Mouse (Mus musculus) stomach, embryonic 14.5 days (tissue): Measurements from ENCODE around the gene Gm21985. TPM values are rescaled to one million over a fixed set of nuclear protein-coding genes. Genes with fewer than 3 reads are reported as not detected.

ENCODE experiments used
- ATAC-seq: fragments of 200-750 bp; cut with Nextera tagmentation; 2 replicates; pipeline ENCODE4 v1.8.0; 2017; ENCODE audit warnings: low read depth, moderate TSS enrichment; ENCODE audit not compliant: insufficient number of reproducible peaks, insufficient read depth, low FRiP score
- H3K27ac ChIP-seq: fragments of 300-500 bp; sonication (generic); 2 replicates; pipeline ENCODE4 v1.5.1; 2014; ENCODE audit warnings: mild to moderate bottlenecking, low read length, moderate library complexity, mixed read lengths
- H3K27me3 ChIP-seq: fragments of 300-500 bp; sonication (generic); 2 replicates; pipeline ENCODE4 v1.6.1; 2014; ENCODE audit warnings: low read length, control low read depth, mixed read lengths; ENCODE audit not compliant: control insufficient read depth, insufficient read depth
- H3K36me3 ChIP-seq: fragments of 300-500 bp; sonication (generic); 2 replicates; pipeline ENCODE4 v1.6.1; 2014; ENCODE audit warnings: mild to moderate bottlenecking, control low read depth, low read length, moderate library complexity, mixed read lengths; ENCODE audit not compliant: control insufficient read depth, insufficient read depth
- H3K4me1 ChIP-seq: fragments of 300-500 bp; sonication (generic); 2 replicates; pipeline ENCODE4 v1.6.1; 2014; ENCODE audit warnings: low read length, control low read depth, mixed read lengths; ENCODE audit not compliant: control insufficient read depth, insufficient read depth
- H3K4me2 ChIP-seq: fragments of 300-500 bp; sonication (generic); replicated peaks from 2 replicates; pipeline ENCODE4 v1.6.1; 2014; ENCODE audit warnings: low read depth, low read length, control low read depth
- H3K4me3 ChIP-seq: fragments of 300-500 bp; sonication (generic); 2 replicates; pipeline ENCODE4 v1.5.1; 2014; ENCODE audit warnings: low read depth, low read length, control low read depth
- H3K9ac ChIP-seq: fragments of 300-500 bp; sonication (generic); replicated peaks from 2 replicates; pipeline ENCODE4 v1.6.1; 2014; ENCODE audit warnings: low read depth, mild to moderate bottlenecking, control low read depth, low read length, moderate library complexity, mixed read lengths
- H3K9me3 ChIP-seq: fragments of 300-500 bp; sonication (generic); 2 replicates; pipeline ENCODE4 v1.6.1; 2016; ENCODE audit warnings: low read depth, low read length, control low read depth; ENCODE audit not compliant: control insufficient read depth
- WGBS: fragments of 180-500 bp; shearing (Covaris S2); extraction: QIAGEN DNeasy Blood & Tissue Kit; methylation state at CpG from one replicate; pipeline ENCODE4 v1.1.7; 2014; 5-methylcytosine and 5-hydroxymethylcytosine counted together
- polyA plus RNA-seq: library from polyadenylated mRNA; unstranded; fragments of >200 nt; fragmentation: Nextera tagmentation; extraction: Ambion mirVana; gene quantifications from 2 replicates; pipeline ENCODE4 v1.2.1, GENCODE M21; 2014

The Gm21985 gene
- polyA plus RNA-seq, 1 experiment from 2014 or later: not detected

DNA sequence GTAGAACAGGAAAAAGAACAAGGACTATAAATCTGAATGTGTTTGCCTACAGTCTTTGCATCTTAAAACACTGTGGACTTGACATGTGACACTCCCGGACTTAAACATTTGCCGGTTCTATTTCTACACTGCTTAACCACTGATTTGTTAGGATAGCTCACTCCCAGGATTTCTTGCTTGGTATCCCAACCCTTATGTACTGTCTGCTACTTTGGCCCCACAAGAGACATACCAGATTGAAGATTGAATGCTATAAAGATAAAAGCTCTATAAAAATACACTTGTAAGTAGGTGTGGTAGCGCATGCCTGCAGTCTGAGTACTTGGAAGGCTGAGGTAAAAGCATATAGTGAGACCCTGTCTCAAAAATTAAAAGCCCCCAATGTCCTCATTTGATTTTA lies 23.4 kb downstream of the Gm21985 start:
- ATAC-seq: no peak
- no peaks in the 10 kb centered on the region for H3K4me1 ChIP-seq
- H3K36me3 ChIP-seq: no peaks in the 10 kb centered on the region
- H3K4me3 ChIP-seq: no peak overlapping the region
- WGBS: 83% methylated on average over 3 of the region's 3 CpGs
- no peaks in the 10 kb centered on the region for H3K27me3 ChIP-seq
- H3K9ac ChIP-seq: no peak overlapping the region
- H3K27ac ChIP-seq: no peak overlapping the region
- H3K9me3 ChIP-seq: no peaks in the 10 kb centered on the region
- H3K4me2 ChIP-seq: no peak overlapping the region

- H3K4me1 ChIP-seq: no peaks in the 10 kb centered on the region
- no peak overlapping the region for H3K4me3 ChIP-seq
- H3K27ac ChIP-seq: no peak overlapping the region
- no peak overlapping the region for H3K4me2 ChIP-seq
- H3K9me3 ChIP-seq: no peaks in the 10 kb centered on the region
- no peaks in the 10 kb centered on the region for H3K27me3 ChIP-seq
- H3K36me3 ChIP-seq: no peaks in the 10 kb centered on the region
- no peak for ATAC-seq
- 81% methylated on average over 2 of the region's 2 CpGs for WGBS
- no peak overlapping the region for H3K9ac ChIP-seq
Measured at GRCm38 (mm10) chr2:112292823-112293222, 26.7 kb downstream of the Gm21985 start.

- Histone ChIP-seq H3K27me3 (no peaks in the 10 kb centered on the region), H3K9ac (no peak overlapping the region), H3K4me1 (no peaks in the 10 kb centered on the region), H3K4me3 (no peak overlapping the region), H3K27ac (no peak overlapping the region), H3K36me3 (no peaks in the 10 kb centered on the region), H3K4me2 (no peak overlapping the region), H3K9me3 (no peaks in the 10 kb centered on the region)
- no peak for ATAC-seq
- WGBS: 82% methylated on average over 3 of the region's 3 CpGs
Measured at GRCm38 (mm10) chr2:112296211-112296610, 30.1 kb downstream of the Gm21985 start.

- Histone ChIP-seq H3K9me3 (no peaks in the 10 kb centered on the region), H3K9ac (no peak overlapping the region), H3K27ac (no peak overlapping the region), H3K4me2 (no peak overlapping the region), H3K36me3 (no peaks in the 10 kb centered on the region), H3K4me3 (no peak overlapping the region), H3K4me1 (no peaks in the 10 kb centered on the region), H3K27me3 (no peaks in the 10 kb centered on the region)
- WGBS: 93% methylated on average over 4 of the region's 4 CpGs
- ATAC-seq: no peak
Measured at GRCm38 (mm10) chr2:112298221-112298620, 32.1 kb downstream of the Gm21985 start.

DNA sequence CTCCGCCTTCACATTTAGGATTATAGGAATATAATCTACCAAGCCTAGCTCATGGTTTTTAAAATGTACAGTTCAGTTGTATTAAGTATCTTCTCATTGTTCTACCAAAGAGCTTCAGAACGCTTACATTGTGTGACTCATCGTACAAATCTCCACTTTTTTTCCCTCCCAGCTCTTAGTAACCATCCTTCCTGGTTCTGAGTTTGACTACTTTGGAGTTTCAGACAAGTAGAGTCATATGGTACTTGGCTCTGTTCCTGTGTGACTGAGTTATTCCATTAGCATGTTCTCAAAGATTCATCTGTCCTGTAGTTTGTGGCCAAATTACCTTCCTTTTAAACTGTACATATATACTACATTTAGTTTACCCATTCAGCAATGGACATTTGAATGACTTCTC lies 42.6 kb downstream of the Gm21985 start:
- no peaks in the 10 kb centered on the region for H3K27me3 ChIP-seq
- H3K36me3 ChIP-seq: no peaks in the 10 kb centered on the region
- H3K9me3 ChIP-seq: no peaks in the 10 kb centered on the region
- ATAC-seq: no peak
- WGBS: 88% methylated on average over 3 of the region's 3 CpGs
- no peak overlapping the region for H3K9ac ChIP-seq
- no peak overlapping the region for H3K4me2 ChIP-seq
- H3K4me1 ChIP-seq: no peaks in the 10 kb centered on the region
- no peak overlapping the region for H3K4me3 ChIP-seq
- no peak overlapping the region for H3K27ac ChIP-seq

GRCm38 (mm10) chr2:112309161-112309600 lies 43.1 kb downstream of the Gm21985 start:
- no peak overlapping the region for H3K4me2 ChIP-seq
- ATAC-seq: no peak
- no peak overlapping the region for H3K9ac ChIP-seq
- WGBS: 62% methylated on average over 10 of the region's 10 CpGs
- H3K27me3 ChIP-seq: no peaks in the 10 kb centered on the region
- H3K36me3 ChIP-seq: no peaks in the 10 kb centered on the region
- no peak overlapping the region for H3K4me3 ChIP-seq
- H3K27ac ChIP-seq: no peak overlapping the region
- no peaks in the 10 kb centered on the region for H3K9me3 ChIP-seq
- H3K4me1 ChIP-seq: no peaks in the 10 kb centered on the region

- H3K4me2 ChIP-seq: no peak overlapping the region
- ATAC-seq: no peak
- no peaks in the 10 kb centered on the region for H3K27me3 ChIP-seq
- WGBS: 90% methylated on average over 7 of the region's 7 CpGs
- H3K4me3 ChIP-seq: no peak overlapping the region
- H3K9me3 ChIP-seq: no peaks in the 10 kb centered on the region
- H3K9ac ChIP-seq: no peak overlapping the region
- H3K4me1 ChIP-seq: 0 out of 2 replicates have a peak, but pooled peaks cover 4% of the 10 kb centered on the region
- H3K27ac ChIP-seq: no peak overlapping the region
- no peaks in the 10 kb centered on the region for H3K36me3 ChIP-seq
Measured at GRCm38 (mm10) chr2:112315638-112316037, 49.5 kb downstream of the Gm21985 start.

GRCm38 (mm10) chr2:112318227-112318626 lies 52.1 kb downstream of the Gm21985 start:
- Histone ChIP-seq H3K27ac (peak overlapping the region; percentile 27; the same call in 1 of the 2 replicates), H3K4me1 (0 out of 2 replicates have a peak, but pooled peaks cover 4% of the 10 kb centered on the region), H3K9me3 (no peaks in the 10 kb centered on the region), H3K4me3 (no peak overlapping the region), H3K36me3 (no peaks in the 10 kb centered on the region), H3K27me3 (no peaks in the 10 kb centered on the region), H3K4me2 (no peak overlapping the region), H3K9ac (no peak overlapping the region)
- peak; percentile 10; the same call in 1 of the 2 replicates for ATAC-seq
- WGBS: 75% methylated on average over 2 of the region's 2 CpGs

GRCm38 (mm10) chr2:112318905-112319304 lies 52.8 kb downstream of the Gm21985 start:
- no peak overlapping the region for H3K4me2 ChIP-seq
- H3K36me3 ChIP-seq: no peaks in the 10 kb centered on the region
- ATAC-seq: peak; percentile 28; the same call in 1 of the 2 replicates
- H3K27ac ChIP-seq: no peak overlapping the region
- 0 out of 2 replicates have a peak, but pooled peaks cover 4% of the 10 kb centered on the region for H3K4me1 ChIP-seq
- no peak overlapping the region for H3K9ac ChIP-seq
- H3K4me3 ChIP-seq: no peak overlapping the region
- H3K9me3 ChIP-seq: no peaks in the 10 kb centered on the region
- 54% methylated on average over 7 of the region's 7 CpGs for WGBS
- no peaks in the 10 kb centered on the region for H3K27me3 ChIP-seq
